ENCODE assay signal across 9 mouse cellular contexts in genomic region chr5:44975456-44976195, GRCm38 (mm10).
DNase-seq lines count a peak whose midpoint lies in the region; ATAC-seq lines count a peak whose summit lies in the region.
"Had no signal": no experiment of that assay in that cellular context is flagged by ENCODE, and none has a peak within 500 bp of the region (broad histone marks: within the 10 kb centered on the region; RNA-seq: fewer than 3 reads in every experiment).

No protein-coding gene starts in this region.

- no peak overlapping the region for H3K4me2 ChIP-seq in lung, embryonic 15.5 days

- peak overlapping the region; percentile 27; the same call in 1 of the 2 replicates for H3K27ac ChIP-seq in lung, embryonic 15.5 days
- H3K27ac ChIP-seq: heart, adult 2 months had no signal

- no peak overlapping the region for H3K4me3 ChIP-seq in lung, embryonic 15.5 days
- H3K4me3 ChIP-seq: heart, adult 2 months had no signal

- 38% methylated on average over 9 of the region's 9 CpGs for WGBS in lung, embryonic 15.5 days

- no peaks in the 10 kb centered on the region for H3K4me1 ChIP-seq in lung, embryonic 15.5 days

- H3K27me3 ChIP-seq in lung, embryonic 15.5 days = no peaks in the 10 kb centered on the region

- H3K36me3 ChIP-seq in lung, embryonic 15.5 days = no peaks in the 10 kb centered on the region

- H3K9me3 ChIP-seq in lung, embryonic 15.5 days = no peaks in the 10 kb centered on the region

- DNase-seq in 3T3-L1 (ENCODE audit: low read depth, low spot score) = peak; percentile 21
- DNase-seq in embryo, embryonic 10.5 days (ENCODE audit: low spot score) = peak; percentile 74
- DNase-seq in gastrocnemius, adult 18-20 months (ENCODE audit: low spot score) = peak; percentile 34
- DNase-seq in kidney, postnatal 10 days = peak; percentile 6
- DNase-seq in retina, postnatal 1 day = peak; percentile 16
- DNase-seq in cerebellum, adult 11 months = no peak

- ATAC-seq in lung, embryonic 15.5 days (ENCODE audit: borderline replicate concordance, extremely low read depth, low FRiP score, low TSS enrichment) = no peak
- no peak for ATAC-seq in CD4-positive, CD25-positive, alpha-beta regulatory T cell, adult 4 months

- no peak overlapping the region for H3K9ac ChIP-seq in lung, embryonic 15.5 days
